Mouse (Mus musculus) heart, adult 2 months (tissue): Measurements from ENCODE around the gene Cadm1.

Experiments
- CTCF ChIP-seq: fragments of 200-600 bp; IDR thresholded peaks from 2 replicates; pipeline ENCODE4 v1.8.1; 2022; ENCODE audit warnings: antibody characterized with exemption, mild to moderate bottlenecking, moderate library complexity
- POLR2A ChIP-seq: fragments of 200-500 bp; IDR thresholded peaks from 2 replicates; pipeline ENCODE4 v1.6.1; 2011; ENCODE audit warnings: mild to moderate bottlenecking, low read depth, low read length, control low read depth; ENCODE audit not compliant: insufficient read depth

DNA sequence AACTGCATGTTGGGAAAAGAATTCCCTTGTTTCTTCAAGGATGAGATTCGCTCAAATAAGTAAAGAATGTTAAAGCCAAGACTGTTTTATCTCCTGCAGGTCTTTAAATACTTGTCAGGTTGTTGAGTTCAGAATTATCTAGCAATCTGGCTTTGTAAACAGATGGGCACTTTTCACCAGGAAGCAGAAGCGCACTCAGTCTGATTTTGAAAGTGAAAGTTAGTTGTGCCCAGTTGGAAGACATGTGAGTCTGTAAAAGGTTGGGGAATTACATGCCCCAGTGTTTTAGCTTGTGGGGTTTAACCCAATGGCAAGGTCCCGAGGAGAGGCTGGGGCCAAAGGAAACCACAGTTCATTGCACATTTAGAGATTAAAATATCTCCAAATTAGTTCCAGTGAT lies 104.7 kb downstream of the Cadm1 start:
- TF ChIP-seq POLR2A (no peak), CTCF (no peak)
